18 mouse cellular contexts compared by ENCODE assay signal in the genomic region with DNA sequence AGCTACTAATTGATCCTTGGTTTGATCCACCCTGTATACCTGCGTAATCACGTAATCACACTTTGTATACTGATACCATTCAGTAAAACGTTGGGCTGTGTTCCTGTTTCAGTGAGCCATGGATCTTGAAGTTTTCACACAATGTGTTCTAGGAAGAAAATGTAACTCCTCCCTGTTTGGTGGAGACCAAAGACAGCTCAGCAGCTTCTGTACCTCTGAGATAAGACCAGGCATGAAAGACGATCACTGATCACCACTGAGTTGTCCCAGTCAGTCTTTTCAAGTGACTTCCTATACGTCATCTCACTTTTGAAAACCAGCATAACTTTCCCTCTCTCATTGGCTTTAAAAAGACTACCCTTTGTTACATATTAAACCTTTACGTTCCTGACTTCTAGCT. TPM values are rescaled to one million over a fixed set of nuclear protein-coding genes. Genes with fewer than 3 reads are reported as not detected.
A peak's percentile ranks its signal among the peaks of the same experiment; 100 is the strongest.
DNase-seq lines count a peak whose midpoint lies in the region; ATAC-seq and TF ChIP-seq lines count a peak whose summit lies in the region.
"Had no signal": no experiment of that assay in that cellular context is flagged by ENCODE, and none has a peak within 500 bp of the region (broad histone marks: within the 10 kb centered on the region; RNA-seq: fewer than 3 reads in every experiment).

No protein-coding gene starts in this region.

- no peaks in the 10 kb centered on the region for H3K27me3 ChIP-seq in heart, embryonic 13.5 days (replicated peaks)
- no peaks in the 10 kb centered on the region for H3K27me3 ChIP-seq in heart, adult 2 months (ENCODE audit: control insufficient read depth, insufficient read depth, low read length)
- H3K27me3 ChIP-seq: midbrain, embryonic 13.5 days; neural tube, embryonic 15.5 days had no signal

- no peak overlapping the region for H3K9ac ChIP-seq in heart, embryonic 13.5 days
- H3K9ac ChIP-seq in heart, adult 2 months (ENCODE audit: low read depth, low read length), result no peak overlapping the region
- H3K9ac ChIP-seq: midbrain, embryonic 13.5 days; neural tube, embryonic 15.5 days had no signal

- no peaks in the 10 kb centered on the region for H3K4me1 ChIP-seq in heart, embryonic 13.5 days
- no peaks in the 10 kb centered on the region for H3K4me1 ChIP-seq in heart, adult 2 months (ENCODE audit: control insufficient read depth, insufficient read depth, low read length)
- H3K4me1 ChIP-seq: forebrain, embryonic 10.5 days; midbrain, embryonic 13.5 days; neural tube, embryonic 15.5 days had no signal

- peak overlapping the region; percentile 2; the same call in 1 of the 2 replicates for H3K27ac ChIP-seq in heart, embryonic 13.5 days (replicated peaks)
- no peak overlapping the region for H3K27ac ChIP-seq in heart, adult 2 months
- H3K27ac ChIP-seq: forebrain, embryonic 10.5 days; midbrain, embryonic 13.5 days; neural tube, embryonic 15.5 days had no signal

- H3K79me2 ChIP-seq in heart, adult 2 months (replicated peaks; ENCODE audit: control insufficient read depth, insufficient read depth, low read length), result no peaks in the 10 kb centered on the region

- no peak overlapping the region for H3K4me3 ChIP-seq in heart, embryonic 13.5 days
- no peak overlapping the region for H3K4me3 ChIP-seq in heart, adult 2 months
- H3K4me3 ChIP-seq: forebrain, embryonic 10.5 days; midbrain, embryonic 13.5 days; myocyte; neural tube, embryonic 15.5 days had no signal

- H3K4me2 ChIP-seq in heart, embryonic 13.5 days, result peak overlapping the region; percentile 20; the same call in 1 of the 2 replicates
- H3K4me2 ChIP-seq: midbrain, embryonic 13.5 days; neural tube, embryonic 15.5 days had no signal

- ATAC-seq in heart, embryonic 13.5 days (ENCODE audit: extremely low read depth, insufficient number of reproducible peaks, low FRiP score, low TSS enrichment), result no peak
- peak; percentile 98 for ATAC-seq in megakaryocyte progenitor cell, adult 5-6 weeks (replicated peaks; ENCODE audit: poor library complexity)
- ATAC-seq: midbrain, embryonic 13.5 days had no signal

- no peaks in the 10 kb centered on the region for H3K36me3 ChIP-seq in heart, embryonic 13.5 days
- no peaks in the 10 kb centered on the region for H3K36me3 ChIP-seq in heart, adult 2 months (ENCODE audit: control insufficient read depth, insufficient read depth, low read length)
- H3K36me3 ChIP-seq: forebrain, embryonic 10.5 days; midbrain, embryonic 13.5 days; neural tube, embryonic 15.5 days had no signal

- no peak for DNase-seq in heart, adult 2 months
- DNase-seq in c-Kit-negative CD71-positive TER-119-positive erythroid progenitor cells, embryonic 14.5 days (ENCODE audit: low read depth, low spot score), result peak; percentile 58
- DNase-seq in liver, result peak; percentile 56
- DNase-seq in left cerebral cortex, postnatal 36 days (ENCODE audit: low spot score in 2 of 2), result no peak
- no peak for DNase-seq in cerebellum, postnatal 14 days
- DNase-seq: cerebellum, postnatal 25 days; gastrocnemius, postnatal 14 days; kidney, adult 2 months; kidney, postnatal 25 days; layer of hippocampus, adult 9-11 months; lung, postnatal 10 days; thymus, adult 2 months had no signal

- WGBS in heart, embryonic 13.5 days, result 52% methylated on average over 6 of the region's 6 CpGs
- 72% methylated on average over 6 of the region's 6 CpGs for WGBS in heart, adult 2 months

- intact Hi-C loops in heart, adult 2 months (cut with DNase I), result no loop called here
- intact Hi-C loops in left cerebral cortex, postnatal 36 days (cut with DNase I), result no loop called here

- TF ChIP-seq CTCF in heart, adult 2 months (IDR thresholded peaks at IDR 0.05), result no peak

- TF ChIP-seq EP300 in heart, adult 2 months (IDR thresholded peaks at IDR 0.05; ENCODE audit: insufficient read depth, low read depth, low read length), result no peak

- no peaks in the 10 kb centered on the region for H3K9me3 ChIP-seq in heart, embryonic 13.5 days
- H3K9me3 ChIP-seq: forebrain, embryonic 10.5 days; midbrain, embryonic 13.5 days; neural tube, embryonic 15.5 days had no signal

- no peak for TF ChIP-seq POLR2A in heart, adult 2 months (IDR thresholded peaks at IDR 0.05; ENCODE audit: insufficient read depth, low read depth, low read length)

RNA-seq across cellular contexts. Expression of gene Vav3, which starts 38.2 kb away (rescaled TPM):
- polyA plus RNA-seq in heart, embryonic 13.5 days (2015; fragmentation: Nextera tagmentation; extraction: Ambion mirVana), result 7.4 and 7.5 TPM in 2 replicates
- total RNA-seq in heart, adult 2 months (2021), result 1 to 10 TPM; 4.4 to 5.0 TPM
- 1.7 and 3.5 TPM in 2 replicates for polyA plus RNA-seq in heart, adult 2 months (2012; rRNA removed)
- 56.5 and 64.3 TPM in 2 replicates for total RNA-seq in megakaryocyte progenitor cell, adult 5-6 weeks (2015)
- total RNA-seq in megakaryocyte progenitor cell, adult 5-6 weeks (2017), result 62.2 and 78.0 TPM in 2 replicates
- 1 to 10 TPM; 4.2 to 9.0 TPM for total RNA-seq in left cerebral cortex, postnatal 36 days (2021)

Comparison
In these comparisons a context has a peak if more than half of its experiments do, and no peak if none do; other contexts are left out.
1. DNase-seq: peak in c-Kit-negative CD71-positive TER-119-positive erythroid progenitor cells, embryonic 14.5 days (single experiment) and liver (single experiment); none in heart, adult 2 months (0 of 2), left cerebral cortex, postnatal 36 days (0 of 2) and cerebellum, postnatal 14 days (0 of 2).
2. RNA of gene Vav3, which starts 38.2 kb away (total RNA-seq): 56.5 to 78.0 TPM in megakaryocyte progenitor cell, adult 5-6 weeks; 4.2 to 9.0 TPM in left cerebral cortex, postnatal 36 days and 4.4 to 5.0 TPM in heart, adult 2 months; every median in the first group is over 4 times any median in the second.